Mouse (Mus musculus) embryonic facial prominence, embryonic 10.5 days (tissue): Measurements from ENCODE around the gene Med11. TPM values are rescaled to one million over a fixed set of nuclear protein-coding genes. Genes with fewer than 3 reads are reported as not detected.

ENCODE experiments used
- DNase-seq: peaks from one replicate; pipeline ENCODE4 v3.0.0-alpha.2; 2017; ENCODE audit warnings: low spot score
- H3K27ac ChIP-seq: fragments of 300-500 bp; sonication (generic); replicated peaks from 2 replicates; pipeline ENCODE4 v1.5.1; 2016; ENCODE audit warnings: mild to moderate bottlenecking
- H3K27me3 ChIP-seq: fragments of 300-500 bp; sonication (generic); replicated peaks from 2 replicates; pipeline ENCODE4 v1.6.1; 2016; ENCODE audit warnings: low read depth, mild to moderate bottlenecking; ENCODE audit not compliant: poor library complexity, severe bottlenecking
- H3K36me3 ChIP-seq: fragments of 300-500 bp; sonication (generic); replicated peaks from 2 replicates; pipeline ENCODE4 v1.6.1; 2016; ENCODE audit warnings: mild to moderate bottlenecking, moderate library complexity
- H3K4me1 ChIP-seq: fragments of 300-500 bp; sonication (generic); 2 replicates; pipeline ENCODE4 v1.6.1; 2016
- H3K4me3 ChIP-seq: fragments of 300-500 bp; sonication (generic); 2 replicates; pipeline ENCODE4 v1.5.1; 2016; ENCODE audit warnings: mild to moderate bottlenecking, moderate library complexity
- H3K9me3 ChIP-seq: fragments of 300-500 bp; sonication (generic); 2 replicates; pipeline ENCODE4 v1.6.1; 2016; ENCODE audit warnings: mild to moderate bottlenecking
- WGBS: fragments of 180-500 bp; shearing (Covaris S2); methylation state at CpG from one replicate; pipeline ENCODE4 v1.1.7; 2016; 5-methylcytosine and 5-hydroxymethylcytosine counted together
- microRNA-seq: library from miRNA; unstranded; fragments of <30 nt; microRNA quantifications from one replicate; pipeline ENCODE4, GENCODE M21; 2017
- polyA plus RNA-seq: library from polyadenylated mRNA; unstranded; fragments of >200 nt; fragmentation: Nextera tagmentation; extraction: Ambion mirVana; gene quantifications from 2 replicates; pipeline ENCODE4 v1.2.1, GENCODE M21; 2016

Med11 gene
- polyA plus RNA-seq, 1 experiment from 2014 or later = 44.1 TPM

DNA sequence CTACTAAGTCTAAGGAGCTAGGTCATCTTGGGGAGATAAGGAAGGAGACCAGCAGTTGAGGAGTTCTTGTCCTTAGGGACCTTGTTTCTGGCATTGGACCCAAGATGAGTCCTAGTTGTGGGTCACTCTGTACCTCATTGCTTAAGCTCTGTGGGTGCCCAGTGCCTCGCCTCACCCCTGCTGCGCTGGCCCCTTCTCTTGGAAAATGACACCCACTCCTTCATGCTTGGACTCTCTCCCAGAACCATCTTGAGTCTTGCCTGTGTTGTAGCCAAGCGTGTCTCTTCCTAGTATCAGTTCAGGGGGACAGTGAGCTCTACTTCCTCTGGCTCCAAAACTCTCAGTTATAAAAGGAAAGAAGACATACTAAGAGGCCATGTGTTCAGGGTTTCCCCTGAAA lies 37.4 kb downstream of the Med11 start:
- H3K4me3 ChIP-seq = no peak overlapping the region
- H3K36me3 ChIP-seq = no peaks in the 10 kb centered on the region
- no peaks in the 10 kb centered on the region for H3K4me1 ChIP-seq
- DNase-seq = no peak
- 88% methylated on average over 3 of the region's 3 CpGs for WGBS
- no peaks in the 10 kb centered on the region for H3K9me3 ChIP-seq
- H3K27me3 ChIP-seq = no peaks in the 10 kb centered on the region
- no peak overlapping the region for H3K27ac ChIP-seq

DNA sequence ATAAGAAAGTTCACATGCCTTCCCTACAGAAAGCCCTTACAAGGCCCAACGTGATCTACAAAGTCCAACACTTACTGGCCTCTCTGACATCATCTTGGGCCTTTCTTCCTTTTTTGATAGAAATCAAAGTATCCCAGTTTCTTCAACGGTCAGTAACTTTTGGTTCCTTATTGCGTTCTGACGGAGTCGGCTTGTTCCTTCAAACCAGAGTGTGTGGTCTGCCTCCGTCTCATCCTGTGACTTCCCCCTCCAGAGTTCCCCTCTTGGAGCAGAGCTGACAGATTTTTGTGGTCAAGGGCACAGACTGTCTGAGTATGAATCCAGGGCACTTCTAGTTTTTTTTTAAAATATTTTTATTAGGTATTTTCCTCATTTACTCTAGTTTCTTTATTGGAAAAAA lies 38.0 kb downstream of the Med11 start:
- Histone ChIP-seq H3K27me3 (no peaks in the 10 kb centered on the region), H3K36me3 (no peaks in the 10 kb centered on the region), H3K4me3 (no peak overlapping the region), H3K27ac (no peak overlapping the region), H3K9me3 (no peaks in the 10 kb centered on the region), H3K4me1 (no peaks in the 10 kb centered on the region)
- WGBS = 85% methylated on average over 6 of the region's 6 CpGs
- no peak for DNase-seq

DNA sequence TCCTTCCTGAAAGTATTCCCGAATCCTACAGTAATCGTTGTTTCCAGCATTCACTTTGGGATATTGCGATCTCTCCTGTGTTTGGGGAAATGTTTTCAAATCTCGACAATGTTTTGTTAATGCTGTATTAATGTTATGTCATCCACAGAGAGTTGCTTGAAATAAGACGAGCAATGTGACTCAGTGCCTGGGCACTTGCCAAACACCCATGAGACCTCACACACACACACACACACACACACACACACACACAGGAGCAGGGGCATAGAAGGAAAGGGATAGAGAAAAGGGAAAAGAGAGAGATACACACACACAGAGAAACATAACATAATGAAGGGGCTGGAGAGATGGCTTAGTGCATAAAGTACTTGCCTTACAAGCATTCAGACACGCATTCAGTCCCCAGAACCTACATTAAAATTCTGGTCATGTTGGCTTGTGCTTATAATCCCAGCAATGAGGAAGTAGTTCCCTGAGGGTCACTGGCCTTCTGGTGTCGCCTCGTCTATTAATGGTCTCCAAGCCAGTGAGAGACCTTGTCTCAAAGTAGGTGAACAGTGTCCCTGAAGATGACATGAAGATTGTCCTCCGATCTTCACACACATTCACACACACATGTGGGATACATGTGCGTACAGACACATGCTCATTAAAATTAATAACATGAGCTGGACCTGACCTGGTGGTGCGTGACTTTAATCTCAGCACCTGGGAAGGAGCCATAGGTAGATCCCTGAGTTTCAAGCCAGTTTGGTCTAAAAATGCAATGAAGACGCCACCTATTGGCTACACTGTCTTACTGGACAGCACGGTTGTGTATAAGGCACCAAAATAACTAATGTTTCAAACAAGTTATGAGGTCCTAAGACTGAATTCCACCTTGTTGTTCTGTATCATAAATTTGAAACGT lies 48.1 kb downstream of the Med11 start:
- WGBS = 77% methylated on average over 14 of the region's 14 CpGs
- H3K9me3 ChIP-seq = no peaks in the 10 kb centered on the region
- H3K4me1 ChIP-seq = no peaks in the 10 kb centered on the region

DNA sequence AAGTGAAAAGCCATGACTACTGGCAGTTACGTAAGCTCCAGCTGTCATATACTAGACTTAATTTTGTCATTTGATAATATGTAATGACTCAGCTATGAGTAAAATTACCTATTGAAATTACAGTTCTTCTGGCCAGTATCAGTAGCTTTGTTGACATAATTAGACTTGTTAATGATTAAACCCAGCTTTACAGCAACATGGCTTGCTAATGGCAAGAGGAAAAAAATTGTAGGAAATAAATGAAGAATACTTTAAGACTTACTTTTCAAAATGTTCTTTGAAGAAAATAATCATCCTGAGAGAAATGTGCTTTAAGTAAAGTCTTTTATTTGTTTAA lies 48.7 kb downstream of the Med11 start:
- H3K27me3 ChIP-seq = no peaks in the 10 kb centered on the region
- no peaks in the 10 kb centered on the region for H3K36me3 ChIP-seq
- H3K4me3 ChIP-seq = no peak overlapping the region
- H3K4me1 ChIP-seq = no peaks in the 10 kb centered on the region
- H3K27ac ChIP-seq = no peak overlapping the region
- H3K9me3 ChIP-seq = no peaks in the 10 kb centered on the region
- no peak for DNase-seq
- WGBS = 90% methylated on average over 1 of the region's 1 CpGs

More for the DNA sequence above, 48.1 kb downstream of the Med11 start:
- DNase-seq = no peak
- no peak overlapping the region for H3K27ac ChIP-seq
- no peaks in the 10 kb centered on the region for H3K36me3 ChIP-seq
- no peak overlapping the region for H3K4me3 ChIP-seq
- no peaks in the 10 kb centered on the region for H3K27me3 ChIP-seq

DNA sequence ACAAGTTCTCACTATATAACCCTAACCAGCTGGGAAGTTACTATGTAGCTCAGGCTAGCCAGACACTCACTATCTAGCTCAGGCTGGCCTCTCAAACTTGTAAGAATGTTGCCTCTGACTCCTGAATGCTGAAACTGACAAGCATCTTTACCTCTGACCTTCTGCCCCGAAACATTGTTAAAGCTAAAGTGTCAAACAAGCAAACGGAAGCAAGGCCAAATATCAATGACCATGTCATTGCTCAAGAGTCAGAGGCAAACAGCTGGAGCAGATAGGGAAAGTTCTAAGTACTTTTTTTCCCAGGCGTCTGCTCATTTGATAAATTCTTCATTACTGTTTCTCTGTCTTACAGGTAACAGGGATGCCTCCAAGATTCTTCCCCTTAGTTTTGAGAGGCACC lies 50.3 kb downstream of the Med11 start:
- Histone ChIP-seq H3K27ac (no peak overlapping the region), H3K4me1 (no peaks in the 10 kb centered on the region), H3K36me3 (no peaks in the 10 kb centered on the region), H3K4me3 (no peak overlapping the region), H3K9me3 (no peaks in the 10 kb centered on the region), H3K27me3 (no peaks in the 10 kb centered on the region)
- 69% methylated on average over 3 of the region's 3 CpGs for WGBS
- DNase-seq = no peak

Small RNA genes lying within 50 kb of the gene (microRNA-seq; reads per million reads assigned to microRNA genes)
- not detected for gene Mir7115

Other genes starting within 250 kb of the Med11 start
- gene Slc16a11, start 239.2 kb upstream of the Med11 start, polyA plus RNA-seq = 0.72 and 1.2 TPM in 2 replicates
- 11.6 and 11.7 TPM in 2 replicates for gene Slc16a13, start 230.9 kb upstream of the Med11 start, polyA plus RNA-seq
- gene Bcl6b, start 222.1 kb upstream of the Med11 start, polyA plus RNA-seq = 5.0 and 7.2 TPM in 2 replicates
- 210 and 215 TPM in 2 replicates for gene 0610010K14Rik, start 214.0 kb upstream of the Med11 start, polyA plus RNA-seq
- 7.9 and 10.7 TPM in 2 replicates for gene Gm21988, start 212.1 kb upstream of the Med11 start, polyA plus RNA-seq
- 96.4 and 106 TPM in 2 replicates for gene Rnasek, start 212.1 kb upstream of the Med11 start, polyA plus RNA-seq
- 2.7 and 3.9 TPM in 2 replicates for gene Alox12, start 196.6 kb upstream of the Med11 start, polyA plus RNA-seq
- gene Alox12e, start 129.3 kb upstream of the Med11 start, polyA plus RNA-seq = not detected in 2 replicates
- 0.11 and 0.29 TPM in 2 replicates for gene Alox15, start 99.9 kb upstream of the Med11 start, polyA plus RNA-seq
- 60.7 and 62.0 TPM in 2 replicates for gene Pelp1, start 41.9 kb upstream of the Med11 start, polyA plus RNA-seq
- 28.4 and 29.4 TPM in 2 replicates for gene Arrb2, start 19.3 kb upstream of the Med11 start, polyA plus RNA-seq
- gene Zmynd15, start 7.5 kb downstream of the Med11 start, polyA plus RNA-seq = 0.16 and 0.45 TPM in 2 replicates
- gene Cxcl16, start 8.1 kb downstream of the Med11 start, polyA plus RNA-seq = 0.39 and 0.65 TPM in 2 replicates
- 0.35 and 0.77 TPM in 2 replicates for gene Tm4sf5, start 53.3 kb downstream of the Med11 start, polyA plus RNA-seq
- gene Vmo1, start 62.7 kb downstream of the Med11 start, polyA plus RNA-seq = not detected in 2 replicates
- 0.43 and 0.44 TPM in 2 replicates for gene Gltpd2, start 67.3 kb downstream of the Med11 start, polyA plus RNA-seq
- gene Psmb6, start 73.4 kb downstream of the Med11 start, polyA plus RNA-seq = 1,123 and 1,132 TPM in 2 replicates
- not detected in 2 replicates for gene Gm40193, start 81.0 kb downstream of the Med11 start, polyA plus RNA-seq
- 3.2 and 3.7 TPM in 2 replicates for gene Pld2, start 88.1 kb downstream of the Med11 start, polyA plus RNA-seq
- gene Mink1, start 111.0 kb downstream of the Med11 start, polyA plus RNA-seq = 14.6 and 15.2 TPM in 2 replicates
- not detected in 2 replicates for gene 4930544D05Rik, start 163.9 kb downstream of the Med11 start, polyA plus RNA-seq
- gene Chrne, start 167.3 kb downstream of the Med11 start, polyA plus RNA-seq = not detected in 2 replicates
- gene Gp1ba, start 187.2 kb downstream of the Med11 start, polyA plus RNA-seq = 0.26 and 0.76 TPM in 2 replicates
- 89.7 and 91.9 TPM in 2 replicates for gene Rnf167, start 195.3 kb downstream of the Med11 start, polyA plus RNA-seq
- gene Slc25a11, start 195.6 kb downstream of the Med11 start, polyA plus RNA-seq = 135 and 137 TPM in 2 replicates
- 2,153 and 2,165 TPM in 2 replicates for gene Pfn1, start 202.7 kb downstream of the Med11 start, polyA plus RNA-seq
- gene Eno3, start 205.3 kb downstream of the Med11 start, polyA plus RNA-seq = 72.9 and 88.4 TPM in 2 replicates
- gene Spag7, start 217.5 kb downstream of the Med11 start, polyA plus RNA-seq = 181 and 185 TPM in 2 replicates
- gene Camta2, start 236.2 kb downstream of the Med11 start, polyA plus RNA-seq = 10.5 and 10.9 TPM in 2 replicates
- gene Inca1, start 248.2 kb downstream of the Med11 start, polyA plus RNA-seq = 0.69 and 0.99 TPM in 2 replicates
- gene Kif1c, start 248.6 kb downstream of the Med11 start, polyA plus RNA-seq = 1.6 and 2.0 TPM in 2 replicates